Mouse (Mus musculus) brain, adult 2 months (tissue): ENCODE results near the gene Dnah10.

Experiments used
- DNase-seq: peaks from one replicate; pipeline ENCODE4 v3.0.0; 2011; ENCODE audit warnings: low read depth, low spot score

The Dnah10 gene

GRCm38 (mm10) chr5:124724997-124725396 is at the start of gene Dnah10:
Dnah10 (plus strand) TSS chr5:124725085.
- peak; percentile 72 for DNase-seq

GRCm38 (mm10) chr5:124713741-124714140 is 11.1 kb upstream of the Dnah10 start:
- DNase-seq, result no peak

- no peak for DNase-seq
Measured at GRCm38 (mm10) chr5:124715135-124715534, 9.8 kb upstream of the Dnah10 start.

GRCm38 (mm10) chr5:124717969-124718368 is 6.9 kb upstream of the Dnah10 start:
- peak; percentile 52 for DNase-seq

GRCm38 (mm10) chr5:124718396-124718795 is 6.5 kb upstream of the Dnah10 start:
- no peak for DNase-seq

- DNase-seq, result no peak
Measured at GRCm38 (mm10) chr5:124723125-124723524, 1.8 kb upstream of the Dnah10 start.

GRCm38 (mm10) chr5:124729662-124730206 is 4.8 kb downstream of the Dnah10 start:
- DNase-seq, result no peak

GRCm38 (mm10) chr5:124733961-124734360 is 9.1 kb downstream of the Dnah10 start:
- no peak for DNase-seq

- no peak for DNase-seq
Measured at GRCm38 (mm10) chr5:124741898-124742599, 17.2 kb downstream of the Dnah10 start.

- no peak for DNase-seq
Measured at GRCm38 (mm10) chr5:124743841-124744240, 19.0 kb downstream of the Dnah10 start.

- no peak for DNase-seq
Measured at GRCm38 (mm10) chr5:124746220-124746619, 21.3 kb downstream of the Dnah10 start.

GRCm38 (mm10) chr5:124748296-124748695 is 23.4 kb downstream of the Dnah10 start:
- no peak for DNase-seq

GRCm38 (mm10) chr5:124751656-124752055 is 26.8 kb downstream of the Dnah10 start:
- DNase-seq, result no peak

- DNase-seq, result peak; percentile 7
Measured at GRCm38 (mm10) chr5:124761011-124761410, 36.1 kb downstream of the Dnah10 start.

GRCm38 (mm10) chr5:124761787-124762186 is 36.9 kb downstream of the Dnah10 start:
- DNase-seq, result no peak

- peak; percentile 14 for DNase-seq
Measured at GRCm38 (mm10) chr5:124774552-124774951, 49.7 kb downstream of the Dnah10 start.

- DNase-seq, result peak; percentile 35
Measured at GRCm38 (mm10) chr5:124776289-124776688, 51.4 kb downstream of the Dnah10 start.

GRCm38 (mm10) chr5:124777178-124777709 is 52.4 kb downstream of the Dnah10 start:
- peak; percentile 81 for DNase-seq

GRCm38 (mm10) chr5:124779926-124780325 is 55.0 kb downstream of the Dnah10 start:
- DNase-seq, result no peak

GRCm38 (mm10) chr5:124781696-124782095 is 56.8 kb downstream of the Dnah10 start:
- no peak for DNase-seq

GRCm38 (mm10) chr5:124785650-124786049 is 60.8 kb downstream of the Dnah10 start:
- DNase-seq, result no peak

GRCm38 (mm10) chr5:124792112-124792511 is 67.2 kb downstream of the Dnah10 start:
- DNase-seq, result no peak

GRCm38 (mm10) chr5:124809708-124810366 is 85.0 kb downstream of the Dnah10 start:
- DNase-seq, result peak; percentile 85
